Mouse (Mus musculus): ENCODE results near the gene Vps45.

DNA sequence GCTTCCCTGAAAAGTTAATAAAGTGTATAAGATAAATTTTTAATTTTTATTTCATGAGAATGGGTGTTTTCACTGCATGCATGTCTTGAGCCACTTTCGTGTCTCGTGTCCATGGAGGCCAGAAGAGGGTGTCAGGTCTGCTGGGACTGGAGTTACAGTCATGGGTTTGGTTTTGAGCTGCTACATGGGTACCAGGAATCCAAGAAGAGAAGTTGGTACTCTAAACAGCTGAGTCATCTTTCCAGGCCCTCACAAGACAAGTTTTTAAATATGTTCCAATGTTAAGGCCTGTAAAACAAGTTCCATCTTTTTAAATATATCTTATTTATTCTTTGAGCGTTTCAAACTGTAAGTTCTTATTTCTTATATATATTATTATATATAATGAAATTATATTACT is 6.0 kb upstream of the Vps45 start:
- TF ChIP-seq POLR2A (IDR thresholded peaks at IDR 0.05; ENCODE audit: extremely low read depth, insufficient read depth, low read length) (no peak), CTCF (IDR thresholded peaks at IDR 0.05; ENCODE audit: low read depth, low read length) (no peak)
